Mouse (Mus musculus) MEL (cell line): ENCODE results near the gene Matn1.

Source experiments
- BHLHE40 ChIP-seq: IDR thresholded peaks from 2 replicates; pipeline ENCODE4 v1.6.1; 2012; ENCODE audit warnings: low read depth, mild to moderate bottlenecking, inconsistent platforms, low read length, improper control_type of control experiment, borderline replicate concordance
- CHD2 ChIP-seq: IDR thresholded peaks from 2 replicates; pipeline ENCODE4 v1.6.1; 2011; ENCODE audit warnings: low read length, improper control_type of control experiment
- CTCF ChIP-seq, 3 experiments: IDR thresholded peaks in 2 of 3; conservative IDR thresholded peaks in 1 of 3; 2 replicates each; pipeline ENCODE4 v1.5.1; 2011 to 2012; ENCODE audit warnings: low read length in 3 of 3, low read depth in 2 of 3, mild to moderate bottlenecking in 2 of 3, improper control_type of control experiment in 1 of 3, inconsistent platforms in 1 of 3, mixed read lengths in 1 of 3, moderate library complexity in 1 of 3; ENCODE audit not compliant: control insufficient read depth in 1 of 3, insufficient read depth in 1 of 3, poor library complexity in 1 of 3, severe bottlenecking in 1 of 3
- ELF1 ChIP-seq: IDR thresholded peaks from 2 replicates; pipeline ENCODE4 v1.6.1; 2014; ENCODE audit warnings: low read depth, mild to moderate bottlenecking, inconsistent platforms, low read length, improper control_type of control experiment, moderate library complexity
- EP300 ChIP-seq, 2 experiments: IDR thresholded peaks; 2 replicates each; pipeline ENCODE4 v1.6.1; 2011; ENCODE audit warnings: improper control_type of control experiment in 2 of 2, low read length in 2 of 2, low read depth in 1 of 2, mild to moderate bottlenecking in 1 of 2
- MAX ChIP-seq: IDR thresholded peaks from 2 replicates; pipeline ENCODE4 v1.6.1; 2011; ENCODE audit warnings: low read length, improper control_type of control experiment
- MEF2A ChIP-seq: IDR thresholded peaks from 2 replicates; pipeline ENCODE4 v1.6.1; 2014; ENCODE audit warnings: low read depth, mild to moderate bottlenecking, inconsistent platforms, low read length, improper control_type of control experiment; ENCODE audit not compliant: poor library complexity, insufficient replicate concordance, severe bottlenecking; ENCODE audit errors: extremely low read depth
- POLR2A ChIP-seq, 2 experiments: IDR thresholded peaks; 2 replicates each; pipeline ENCODE4 v1.6.1; 2011 to 2012; ENCODE audit warnings: low read length in 2 of 2, mild to moderate bottlenecking in 2 of 2, control low read depth in 1 of 2, improper control_type of control experiment in 1 of 2, low read depth in 1 of 2, moderate library complexity in 1 of 2; ENCODE audit not compliant: control insufficient read depth in 1 of 2, insufficient read depth in 1 of 2, poor library complexity in 1 of 2
- POLR2AphosphoS2 ChIP-seq: IDR thresholded peaks from 2 replicates; pipeline ENCODE4 v1.6.1; 2011; ENCODE audit warnings: low read length, improper control_type of control experiment
- RAD21 ChIP-seq: IDR thresholded peaks from 2 replicates; pipeline ENCODE4 v1.6.1; 2011; ENCODE audit warnings: mild to moderate bottlenecking, low read depth, low read length, improper control_type of control experiment
- UBTF ChIP-seq: IDR thresholded peaks from 2 replicates; pipeline ENCODE4 v1.6.1; 2012; ENCODE audit warnings: low read depth, mild to moderate bottlenecking, inconsistent platforms, low read length, improper control_type of control experiment, moderate library complexity, borderline replicate concordance; ENCODE audit not compliant: insufficient read depth
- ZKSCAN1 ChIP-seq: IDR thresholded peaks from 2 replicates; pipeline ENCODE4 v1.6.1; 2012; ENCODE audit warnings: low read depth, mild to moderate bottlenecking, inconsistent platforms, low read length, improper control_type of control experiment, moderate library complexity

DNA sequence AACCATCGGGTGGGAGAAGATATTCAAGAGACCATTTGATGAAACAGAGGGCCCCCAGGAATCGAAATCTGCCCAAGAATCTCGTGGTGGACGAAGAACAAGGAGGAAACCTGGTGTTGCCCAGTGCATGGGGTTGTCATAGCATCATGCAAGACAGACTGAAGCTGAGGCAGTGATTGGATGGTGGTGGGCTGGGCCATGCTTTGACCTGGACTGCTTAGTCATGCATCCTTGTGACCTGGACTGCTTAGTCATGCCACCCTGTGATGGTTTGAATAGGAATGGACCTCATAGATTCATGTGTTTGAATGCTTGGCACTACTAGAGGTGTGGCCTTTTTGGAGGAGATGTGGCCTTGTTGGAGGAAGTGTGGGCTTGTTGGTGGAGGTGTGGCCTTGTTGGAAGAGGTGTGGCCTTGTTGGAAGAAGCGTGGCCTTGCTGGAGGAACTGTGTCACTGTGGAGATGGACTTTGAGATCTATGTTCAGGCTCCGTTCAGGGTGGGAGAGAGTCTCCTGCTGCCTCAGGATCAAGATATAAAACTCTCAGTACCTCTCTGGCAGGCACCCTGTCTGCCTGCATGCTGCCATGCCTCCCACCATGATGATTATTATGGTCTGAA, 44.1 kb downstream of the Matn1 start:
- no peak for TF ChIP-seq CTCF (IDR thresholded peaks at IDR 0.05 in 2 of 3, conservative IDR thresholded peaks at IDR 0.05 in 1 of 3; ENCODE audit: control insufficient read depth in 1 of 3, insufficient read depth in 1 of 3, low read depth in 2 of 3, low read length in 3 of 3, poor library complexity in 1 of 3, severe bottlenecking in 1 of 3)
- no peak for TF ChIP-seq POLR2A (IDR thresholded peaks at IDR 0.05; ENCODE audit: control insufficient read depth in 1 of 2, insufficient read depth in 1 of 2, low read depth in 1 of 2, low read length in 2 of 2, poor library complexity in 1 of 2)
- no peak for TF ChIP-seq CHD2
- TF ChIP-seq MEF2A = no peak
- no peak for TF ChIP-seq MAX
- no peak for TF ChIP-seq BHLHE40
- TF ChIP-seq EP300 (IDR thresholded peaks at IDR 0.05; ENCODE audit: low read depth in 1 of 2, low read length in 2 of 2) = no peak
- no peak for TF ChIP-seq UBTF
- TF ChIP-seq ZKSCAN1 = no peak
- TF ChIP-seq RAD21 = no peak
- TF ChIP-seq ELF1 = no peak
- no peak for TF ChIP-seq POLR2AphosphoS2
